Mouse (Mus musculus) neural tube, embryonic 14.5 days (tissue): ENCODE data around the gene Cks1b. TPM values are rescaled to one million over a fixed set of nuclear protein-coding genes. Genes with fewer than 3 reads are reported as not detected.

Experiments
- ATAC-seq: fragments of 200-750 bp; cut with Nextera tagmentation; 2 replicates; pipeline ENCODE4 v1.8.0; 2017; ENCODE audit warnings: low read depth, mild to moderate bottlenecking, moderate TSS enrichment, moderate library complexity
- H3K27ac ChIP-seq: fragments of 300-500 bp; sonication (generic); 2 replicates; pipeline ENCODE4 v1.5.1; 2014; ENCODE audit warnings: low read depth, mild to moderate bottlenecking, control low read depth, low read length, moderate library complexity, mixed read lengths
- H3K27me3 ChIP-seq: fragments of 300-500 bp; sonication (generic); 2 replicates; pipeline ENCODE4 v1.6.1; 2014; ENCODE audit warnings: low read length; ENCODE audit not compliant: control insufficient read depth, insufficient read depth
- H3K36me3 ChIP-seq: fragments of 300-500 bp; sonication (generic); 2 replicates; pipeline ENCODE4 v1.6.1; 2014; ENCODE audit warnings: low read length, mixed read lengths; ENCODE audit not compliant: control insufficient read depth, insufficient read depth
- H3K4me1 ChIP-seq: fragments of 300-500 bp; sonication (generic); 2 replicates; pipeline ENCODE4 v1.6.1; 2014; ENCODE audit warnings: low read length; ENCODE audit not compliant: control insufficient read depth, insufficient read depth
- H3K4me2 ChIP-seq: fragments of 300-500 bp; sonication (generic); 2 replicates; pipeline ENCODE4 v1.6.1; 2014; ENCODE audit warnings: mild to moderate bottlenecking, low read depth, low read length, control low read depth
- H3K4me3 ChIP-seq: fragments of 300-500 bp; sonication (generic); 2 replicates; pipeline ENCODE4 v1.5.1; 2014; ENCODE audit warnings: low read depth, low read length, control low read depth, mixed read lengths
- H3K9ac ChIP-seq: fragments of 300-500 bp; sonication (generic); replicated peaks from 2 replicates; pipeline ENCODE4 v1.6.1; 2014; ENCODE audit warnings: low read depth, mild to moderate bottlenecking, control low read depth, low read length, mixed read lengths
- H3K9me3 ChIP-seq: fragments of 300-500 bp; sonication (generic); 2 replicates; pipeline ENCODE4 v1.6.1; 2016; ENCODE audit warnings: low read length; ENCODE audit not compliant: control insufficient read depth
- WGBS: fragments of 180-500 bp; shearing (Covaris S2); extraction: QIAGEN DNeasy Blood & Tissue Kit; methylation state at CpG from one replicate; pipeline ENCODE4 v1.1.7; 2014; 5-methylcytosine and 5-hydroxymethylcytosine counted together
- polyA plus RNA-seq: library from polyadenylated mRNA; unstranded; fragments of >200 nt; fragmentation: Nextera tagmentation; extraction: Ambion mirVana; gene quantifications from 2 replicates; pipeline ENCODE4 v1.2.1, GENCODE M21; 2014

Gene Cks1b
- polyA plus RNA-seq, 1 experiment from 2014 or later, result 72.0 TPM

GRCm38 (mm10) chr3:89381233-89381632 is 37.0 kb downstream of the Cks1b start:
- H3K4me3 ChIP-seq, result no peak overlapping the region
- 84% methylated on average over 11 of the region's 11 CpGs for WGBS
- H3K36me3 ChIP-seq, result no peaks in the 10 kb centered on the region
- no peaks in the 10 kb centered on the region for H3K27me3 ChIP-seq
- H3K9me3 ChIP-seq, result no peaks in the 10 kb centered on the region
- H3K27ac ChIP-seq, result no peak overlapping the region
- ATAC-seq, result no peak
- no peak overlapping the region for H3K4me2 ChIP-seq
- H3K4me1 ChIP-seq, result peaks cover 9% of the 10 kb centered on the region; the same call in 1 of the 2 replicates
- H3K9ac ChIP-seq, result no peak overlapping the region

- ATAC-seq, result no peak
- Histone ChIP-seq H3K4me1 (peaks cover 9% of the 10 kb centered on the region; the same call in 1 of the 2 replicates), H3K9ac (no peak overlapping the region), H3K27me3 (no peaks in the 10 kb centered on the region), H3K4me3 (no peak overlapping the region), H3K9me3 (no peaks in the 10 kb centered on the region), H3K4me2 (no peak overlapping the region), H3K36me3 (no peaks in the 10 kb centered on the region), H3K27ac (no peak overlapping the region)
- 95% methylated on average over 18 of the region's 18 CpGs for WGBS
These were observed 37.5 kb downstream of the Cks1b start for GRCm38 (mm10) chr3:89380711-89381110.

DNA sequence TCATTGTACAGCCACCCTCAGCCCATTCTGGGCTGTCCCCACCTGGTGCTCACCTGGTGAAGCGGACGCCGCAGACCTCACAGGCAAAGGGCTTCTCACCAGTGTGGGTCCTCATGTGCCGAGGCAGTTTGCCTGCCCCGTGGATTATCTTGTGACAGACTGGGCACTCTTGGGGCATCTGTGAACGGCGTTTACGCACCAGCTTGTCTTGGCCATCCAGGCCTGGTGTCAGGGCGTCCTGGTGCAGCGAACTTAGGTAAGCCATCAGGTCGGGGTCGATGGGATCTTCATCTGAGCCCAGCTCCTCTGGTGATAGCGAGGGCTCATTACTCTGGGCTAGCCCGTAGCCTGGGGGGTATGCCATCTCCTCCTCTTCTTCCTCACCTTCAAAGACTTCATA is 37.9 kb downstream of the Cks1b start:
- ATAC-seq, result no peak
- H3K27me3 ChIP-seq, result no peaks in the 10 kb centered on the region
- 95% methylated on average over 14 of the region's 14 CpGs for WGBS
- no peak overlapping the region for H3K4me3 ChIP-seq
- no peaks in the 10 kb centered on the region for H3K36me3 ChIP-seq
- H3K27ac ChIP-seq, result no peak overlapping the region
- no peaks in the 10 kb centered on the region for H3K9me3 ChIP-seq
- no peak overlapping the region for H3K4me2 ChIP-seq
- H3K4me1 ChIP-seq, result peaks cover 9% of the 10 kb centered on the region; the same call in 1 of the 2 replicates
- no peak overlapping the region for H3K9ac ChIP-seq

DNA sequence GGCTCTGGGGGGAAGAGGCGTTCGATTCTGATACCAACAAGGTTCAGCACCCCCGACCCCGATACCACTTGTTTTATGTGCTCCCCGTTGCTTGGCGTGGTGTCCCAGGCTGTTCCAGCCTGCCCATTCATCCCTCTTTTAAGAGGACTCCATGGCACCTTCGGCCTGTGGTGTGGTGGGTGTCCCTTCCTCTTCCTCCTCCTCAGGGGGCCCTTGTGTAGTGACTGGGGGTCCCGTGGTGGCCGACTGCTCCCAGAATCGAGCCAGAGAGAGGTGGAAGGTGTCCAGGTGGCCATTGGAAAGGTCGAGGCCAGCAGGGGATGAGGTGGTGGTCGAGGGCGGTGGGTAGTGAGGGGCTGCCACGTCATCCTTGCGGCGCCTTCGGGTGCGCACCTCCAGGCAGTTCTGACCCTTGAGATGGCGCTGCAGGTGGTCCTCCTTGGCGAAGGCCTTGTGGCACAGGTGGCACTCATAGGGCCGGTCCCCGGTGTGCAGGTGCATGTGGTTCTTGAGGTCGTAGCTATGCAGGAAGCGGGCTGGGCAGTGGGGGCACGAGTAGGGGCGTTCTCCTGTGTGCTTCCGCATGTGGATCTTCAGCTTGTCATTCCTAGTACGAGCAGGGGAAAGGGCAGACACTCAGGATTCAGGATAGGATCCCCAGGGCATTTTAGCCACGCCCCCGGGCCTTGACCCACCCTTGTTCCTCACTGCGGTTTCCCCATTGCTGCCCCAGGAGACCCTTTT is 38.6 kb downstream of the Cks1b start:
- Histone ChIP-seq H3K9me3 (no peaks in the 10 kb centered on the region), H3K9ac (no peak overlapping the region), H3K4me3 (no peak overlapping the region), H3K36me3 (no peaks in the 10 kb centered on the region), H3K27ac (no peak overlapping the region), H3K4me2 (peak overlapping the region; percentile 95; the same call in 1 of the 2 replicates), H3K27me3 (no peaks in the 10 kb centered on the region), H3K4me1 (peaks cover 9% of the 10 kb centered on the region; the same call in 1 of the 2 replicates)
- no peak for ATAC-seq
- WGBS, result 89% methylated on average over 31 of the region's 31 CpGs

DNA sequence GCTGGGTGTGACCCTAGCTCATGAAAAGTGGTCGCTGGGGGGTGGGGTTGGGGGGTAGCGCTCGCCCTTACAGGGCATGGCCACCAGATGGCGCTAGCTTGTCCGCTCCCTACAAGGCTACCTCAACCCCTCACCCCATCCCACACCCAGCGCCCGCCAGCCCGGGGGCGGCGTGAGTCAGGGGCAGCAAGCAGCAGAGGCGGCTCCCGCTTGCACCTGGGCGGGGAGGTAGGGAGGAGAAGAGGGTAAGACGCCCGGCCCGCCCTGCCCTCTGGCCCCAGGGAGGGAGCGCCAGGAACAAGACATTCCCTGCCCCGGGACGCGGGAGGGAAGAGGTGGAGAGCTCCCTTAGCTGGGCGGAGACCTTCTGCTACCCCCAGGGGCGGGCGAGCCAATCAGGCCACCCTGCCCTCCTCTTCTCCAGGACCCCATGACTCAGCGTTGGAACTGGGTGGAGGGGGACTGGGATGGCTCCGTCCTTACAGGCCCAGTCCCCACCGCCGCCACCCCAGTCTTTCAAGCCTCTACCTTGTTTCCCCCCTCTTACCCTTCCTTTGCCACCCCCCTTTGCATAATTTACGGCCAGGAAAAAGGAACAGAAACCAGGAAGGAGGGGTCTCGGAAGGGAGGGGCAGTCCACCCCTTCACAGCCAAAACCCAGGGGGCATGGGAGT is 39.7 kb downstream of the Cks1b start:
- peak overlapping the region; percentile 16; the same call in 1 of the 2 replicates for H3K27ac ChIP-seq
- 1% methylated on average over 28 of the region's 29 CpGs for WGBS
- H3K36me3 ChIP-seq, result no peaks in the 10 kb centered on the region
- H3K4me2 ChIP-seq, result peak overlapping the region; percentile 95
- peak; percentile 91 for ATAC-seq
- H3K9me3 ChIP-seq, result no peaks in the 10 kb centered on the region
- H3K4me3 ChIP-seq, result peak overlapping the region; percentile 51
- H3K4me1 ChIP-seq, result peaks cover 9% of the 10 kb centered on the region; the same call in 1 of the 2 replicates
- peak overlapping the region; percentile 78 for H3K9ac ChIP-seq
- no peaks in the 10 kb centered on the region for H3K27me3 ChIP-seq

GRCm38 (mm10) chr3:89377831-89378230 is 40.4 kb downstream of the Cks1b start:
- WGBS, result 70% methylated on average over 4 of the region's 4 CpGs
- H3K9ac ChIP-seq, result no peak overlapping the region
- peak; percentile 25; the same call in 1 of the 2 replicates for ATAC-seq
- H3K4me2 ChIP-seq, result peak overlapping the region; percentile 95; the same call in 1 of the 2 replicates
- no peak overlapping the region for H3K4me3 ChIP-seq
- H3K27ac ChIP-seq, result no peak overlapping the region
- no peaks in the 10 kb centered on the region for H3K9me3 ChIP-seq
- peaks cover 9% of the 10 kb centered on the region; the same call in 1 of the 2 replicates for H3K4me1 ChIP-seq
- no peaks in the 10 kb centered on the region for H3K36me3 ChIP-seq
- H3K27me3 ChIP-seq, result no peaks in the 10 kb centered on the region

GRCm38 (mm10) chr3:89373581-89374231 is 44.5 kb downstream of the Cks1b start:
- WGBS, result 48% methylated on average over 5 of the region's 5 CpGs
- ATAC-seq, result no peak
- H3K4me1 ChIP-seq, result peaks cover 6% of the 10 kb centered on the region; the same call in 1 of the 2 replicates
- no peak overlapping the region for H3K9ac ChIP-seq
- no peak overlapping the region for H3K27ac ChIP-seq
- no peaks in the 10 kb centered on the region for H3K9me3 ChIP-seq
- no peak overlapping the region for H3K4me3 ChIP-seq
- no peaks in the 10 kb centered on the region for H3K27me3 ChIP-seq
- H3K36me3 ChIP-seq, result no peaks in the 10 kb centered on the region
- H3K4me2 ChIP-seq, result no peak overlapping the region

GRCm38 (mm10) chr3:89367338-89367737 is 50.8 kb downstream of the Cks1b start:
- no peak overlapping the region for H3K9ac ChIP-seq
- no peaks in the 10 kb centered on the region for H3K36me3 ChIP-seq
- H3K4me3 ChIP-seq, result no peak overlapping the region
- no peak overlapping the region for H3K4me2 ChIP-seq
- WGBS, result 71% methylated on average over 11 of the region's 11 CpGs
- H3K27me3 ChIP-seq, result no peaks in the 10 kb centered on the region
- ATAC-seq, result no peak
- no peaks in the 10 kb centered on the region for H3K9me3 ChIP-seq
- H3K27ac ChIP-seq, result no peak overlapping the region
- H3K4me1 ChIP-seq, result no peaks in the 10 kb centered on the region
